Mouse (Mus musculus): ENCODE results near the gene Ttc7b.

DNA sequence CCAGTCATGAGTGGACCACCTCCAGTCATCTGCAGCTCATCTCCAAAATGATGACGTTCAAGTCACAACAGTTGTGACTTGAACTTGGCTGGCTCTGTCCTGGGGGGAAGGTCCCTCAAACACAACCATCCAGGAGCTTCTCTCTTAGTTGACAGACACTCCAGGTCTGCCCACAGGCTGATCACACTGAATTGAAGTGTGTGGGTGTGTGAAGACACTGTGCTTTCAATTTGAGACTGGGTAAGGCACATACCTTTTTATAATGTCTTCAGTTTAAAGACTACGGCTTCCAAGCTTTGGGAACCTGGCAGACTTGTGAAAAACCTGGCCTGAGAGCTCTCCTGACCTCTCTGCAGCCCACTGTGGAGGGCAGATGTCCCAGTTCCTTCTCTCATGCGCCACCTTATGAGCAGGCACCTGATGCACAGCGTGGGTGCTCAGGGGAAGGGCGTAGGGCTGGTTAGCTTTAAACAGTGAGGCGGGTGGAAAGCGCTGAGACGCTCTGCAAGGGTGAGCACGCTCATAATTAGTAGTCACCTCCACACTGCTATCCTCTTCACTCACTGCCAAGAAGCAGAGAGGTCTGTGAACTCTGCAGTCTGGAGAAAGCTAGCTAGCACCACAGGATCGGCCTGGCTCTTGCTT, 28.5 kb downstream of the Ttc7b start:
- TF ChIP-seq CTCF (IDR thresholded peaks at IDR 0.05; ENCODE audit: low read depth) (no peak), EP300 (IDR thresholded peaks at IDR 0.05; ENCODE audit: low read depth) (no peak)

All from liver, postnatal 0 days (tissue).